Mouse (Mus musculus) left cerebral cortex, adult 8-10 months (tissue): ENCODE data around the gene Mpnd. TPM values are rescaled to one million over a fixed set of nuclear protein-coding genes. Genes with fewer than 3 reads are reported as not detected.

Experiments
- DNase-seq, 2 experiments: peaks; one replicate each; pipeline ENCODE4 v3.0.0; 2022; ENCODE audit warnings: low spot score in 2 of 2
- total RNA-seq, 4 experiments: library from RNA; stranded (reverse); gene quantifications; 2 replicates each; pipeline ENCODE4 v1.2.4; 2022

Gene Mpnd
- total RNA-seq, result 100 to 1,000 TPM; 107 to 123 (median 117) TPM

DNA sequence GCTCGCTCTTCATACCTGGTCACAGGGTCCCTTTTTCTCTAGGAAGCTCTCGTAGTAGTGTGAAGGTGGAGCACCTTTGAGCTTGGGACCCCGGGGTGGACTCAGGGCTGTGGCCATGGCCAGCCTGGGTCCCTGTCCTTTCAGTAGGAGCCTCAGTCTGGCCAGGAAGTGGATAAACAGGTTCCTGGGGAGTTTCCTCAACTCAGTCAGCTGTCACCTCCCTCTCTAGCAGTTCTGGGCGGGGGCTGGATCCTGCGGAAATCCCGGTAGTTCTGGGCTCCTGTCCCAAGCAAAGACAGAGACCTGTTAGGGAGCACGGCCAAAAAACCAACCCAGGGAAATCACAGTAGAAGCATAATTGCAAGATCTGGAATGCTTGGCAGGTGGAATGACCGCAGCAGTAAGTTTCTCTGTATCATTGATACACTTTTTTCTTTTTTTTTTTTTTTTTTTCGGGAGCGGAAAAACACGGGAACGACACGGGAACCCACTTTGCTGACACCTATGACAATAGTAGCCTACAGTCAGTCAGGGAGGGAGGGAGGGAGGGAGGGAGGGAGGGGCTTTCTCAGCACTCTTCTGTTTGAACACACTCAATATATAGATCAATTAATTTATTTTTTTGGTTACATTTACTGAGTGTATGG, at the start of gene Mpnd, which contains the start of gene Stap2:
TSS of gene Mpnd (plus strand) at position 297 of the 647 bp plus-strand sequence.
TSS of gene Stap2 (minus strand) at position 170 of the 647 bp plus-strand sequence.
- no peak for DNase-seq

DNA sequence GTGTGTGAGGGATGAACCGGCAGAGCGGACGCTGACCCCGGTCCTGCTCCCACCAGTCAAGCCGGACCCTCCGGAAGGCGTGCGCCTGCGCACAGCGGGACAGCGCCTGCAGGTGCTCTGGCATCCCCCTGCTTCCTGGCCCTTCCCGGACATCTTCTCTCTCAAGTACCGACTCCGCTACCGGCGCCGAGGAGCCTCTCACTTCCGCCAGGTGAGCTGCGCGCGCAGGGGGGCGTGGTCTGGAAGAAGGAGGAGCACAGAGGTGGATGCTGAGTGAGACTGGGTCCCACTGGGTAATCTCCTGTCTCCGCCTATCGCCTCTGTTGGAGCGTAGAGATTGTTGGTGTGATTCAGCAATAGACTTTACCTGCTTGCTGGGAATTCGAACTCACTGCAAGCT, 49.4 kb upstream of the Mpnd start:
- DNase-seq, result peak; percentile 58 to 82

DNA sequence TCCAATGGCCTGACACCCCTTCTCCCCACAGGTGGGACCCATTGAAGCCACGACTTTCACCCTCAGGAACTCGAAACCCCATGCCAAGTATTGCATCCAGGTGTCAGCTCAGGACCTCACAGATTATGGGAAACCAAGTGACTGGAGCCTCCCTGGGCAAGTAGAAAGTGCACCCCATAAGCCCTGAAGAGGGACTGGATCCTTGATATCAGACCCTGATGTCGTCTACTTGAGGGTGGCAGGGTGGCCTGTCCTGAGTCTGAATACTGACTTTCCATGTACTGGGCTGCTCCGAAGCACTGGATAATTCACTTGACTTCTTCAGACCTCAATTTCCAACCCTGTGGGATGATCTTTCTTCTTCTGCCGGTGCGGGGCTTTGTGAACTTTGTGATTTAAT, 48.9 kb upstream of the Mpnd start:
- no peak for DNase-seq

DNA sequence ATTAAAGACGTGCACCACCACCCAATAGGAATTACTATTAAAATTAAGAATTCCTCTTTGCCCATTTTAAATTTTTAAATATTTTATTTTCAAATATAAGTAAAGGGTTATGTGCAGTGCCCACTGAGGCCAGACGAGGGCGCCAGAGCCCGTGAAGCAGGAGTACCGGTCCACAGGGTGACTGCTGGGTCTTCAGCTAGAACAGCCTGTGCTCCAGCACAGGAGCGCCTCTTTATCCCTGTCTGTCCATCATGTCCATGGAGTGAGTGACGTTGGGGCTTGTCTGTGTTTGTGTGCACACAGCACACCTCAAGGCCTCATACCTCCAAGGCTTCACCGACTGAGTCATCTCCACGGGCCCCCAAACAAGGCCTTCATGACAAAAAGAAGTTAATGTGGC, 48.3 kb upstream of the Mpnd start:
- peak; percentile 51 to 76 for DNase-seq

DNA sequence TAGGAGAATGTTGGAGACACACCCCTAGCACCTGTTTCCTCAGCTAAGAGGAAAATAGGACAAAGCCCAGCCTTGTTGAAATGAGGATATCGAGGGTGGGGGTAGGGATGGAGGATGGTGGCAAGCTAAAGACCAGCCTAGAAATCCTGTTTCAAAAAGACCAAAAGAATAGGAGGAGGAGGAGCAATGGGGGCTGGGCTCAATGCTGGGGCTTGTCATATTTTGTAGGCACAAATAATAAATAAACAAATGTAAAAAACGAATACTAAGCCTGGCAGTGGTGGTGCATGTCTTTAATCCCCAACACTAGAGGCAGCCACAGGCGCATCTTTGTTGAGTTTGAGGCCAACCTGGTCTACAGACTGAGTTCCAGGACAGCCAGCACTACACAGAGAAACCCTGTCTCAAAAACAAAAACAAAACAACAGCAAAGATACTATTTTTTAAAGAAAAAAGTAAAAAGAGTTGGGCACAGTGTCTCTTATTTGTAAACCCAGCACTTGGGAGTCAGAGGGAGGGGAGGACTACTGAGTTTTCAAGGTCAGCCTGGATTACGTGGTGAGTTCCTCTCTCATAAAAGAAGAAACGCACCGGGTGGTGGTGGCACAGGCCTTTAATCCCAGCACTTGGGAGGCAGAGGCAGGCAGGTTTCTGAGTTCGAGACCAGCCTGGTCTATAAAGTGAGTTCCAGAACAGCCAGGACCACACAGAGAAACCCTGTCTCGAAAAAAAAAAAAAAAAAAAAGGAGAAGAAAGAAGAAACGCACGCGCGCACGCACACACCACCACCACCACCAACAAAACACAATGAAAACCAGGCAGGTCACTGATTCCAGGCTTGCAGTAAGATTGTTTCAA, 47.6 kb upstream of the Mpnd start:
- DNase-seq, result peak; percentile 2 to 20

DNA sequence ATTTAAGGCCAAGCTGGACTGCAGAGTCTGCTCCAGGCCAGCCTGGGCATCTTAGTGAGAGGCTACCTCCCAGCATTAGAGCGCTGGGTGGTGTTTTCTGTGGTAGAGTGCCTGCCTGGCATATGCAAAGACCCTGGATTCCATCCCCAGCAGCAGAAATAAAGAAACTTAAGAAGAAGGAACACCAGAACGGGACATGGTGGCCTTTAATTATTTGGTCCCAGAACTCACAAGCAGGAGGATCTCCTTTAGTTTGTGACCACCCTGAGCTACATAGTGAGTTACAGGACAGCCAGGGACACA, 47.0 kb upstream of the Mpnd start:
- no peak for DNase-seq

DNA sequence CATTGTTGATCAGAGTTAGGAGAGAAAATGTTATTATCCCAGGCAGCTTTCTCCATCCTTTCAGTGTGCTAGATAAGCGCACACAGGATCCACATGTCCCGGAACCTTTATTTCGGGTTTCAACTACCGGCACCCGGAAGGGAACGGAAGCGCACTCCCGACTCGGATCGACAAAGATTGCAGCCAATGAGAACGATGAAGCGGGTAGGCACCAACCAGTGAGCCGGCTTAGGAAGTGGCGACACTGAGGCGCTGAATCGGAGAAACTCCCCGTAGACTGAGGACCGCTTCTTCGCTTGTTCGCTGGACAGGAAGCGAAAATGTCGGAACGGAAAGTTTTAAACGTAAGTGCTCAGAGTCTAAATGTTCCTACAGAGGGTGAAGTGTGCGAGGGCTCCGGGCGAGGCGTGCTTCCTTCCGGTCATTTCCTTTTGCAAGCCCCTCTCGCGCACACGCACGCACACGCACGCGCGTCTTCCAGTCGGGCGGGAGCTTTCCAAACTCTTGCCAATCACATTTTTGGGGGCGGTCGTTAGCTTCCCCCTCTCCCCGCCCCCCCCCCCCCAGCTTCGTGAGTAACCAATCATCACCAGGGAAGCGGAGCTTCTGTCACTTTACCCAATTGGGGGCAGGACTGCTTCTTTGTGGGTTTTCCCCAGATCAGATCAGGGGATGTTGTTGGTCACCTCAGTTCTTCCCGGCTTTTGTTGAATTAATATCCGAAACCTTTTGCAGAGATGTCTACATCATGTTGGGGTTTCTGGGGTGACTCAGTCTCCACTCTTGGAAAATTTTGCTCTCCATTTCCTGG, 46.4 kb upstream of the Mpnd start, which contains the start of gene Yju2:
TSS of gene Yju2 (plus strand) at position 182 of the 811 bp plus-strand sequence.
- DNase-seq, result peak; percentile 93 to 96

DNA sequence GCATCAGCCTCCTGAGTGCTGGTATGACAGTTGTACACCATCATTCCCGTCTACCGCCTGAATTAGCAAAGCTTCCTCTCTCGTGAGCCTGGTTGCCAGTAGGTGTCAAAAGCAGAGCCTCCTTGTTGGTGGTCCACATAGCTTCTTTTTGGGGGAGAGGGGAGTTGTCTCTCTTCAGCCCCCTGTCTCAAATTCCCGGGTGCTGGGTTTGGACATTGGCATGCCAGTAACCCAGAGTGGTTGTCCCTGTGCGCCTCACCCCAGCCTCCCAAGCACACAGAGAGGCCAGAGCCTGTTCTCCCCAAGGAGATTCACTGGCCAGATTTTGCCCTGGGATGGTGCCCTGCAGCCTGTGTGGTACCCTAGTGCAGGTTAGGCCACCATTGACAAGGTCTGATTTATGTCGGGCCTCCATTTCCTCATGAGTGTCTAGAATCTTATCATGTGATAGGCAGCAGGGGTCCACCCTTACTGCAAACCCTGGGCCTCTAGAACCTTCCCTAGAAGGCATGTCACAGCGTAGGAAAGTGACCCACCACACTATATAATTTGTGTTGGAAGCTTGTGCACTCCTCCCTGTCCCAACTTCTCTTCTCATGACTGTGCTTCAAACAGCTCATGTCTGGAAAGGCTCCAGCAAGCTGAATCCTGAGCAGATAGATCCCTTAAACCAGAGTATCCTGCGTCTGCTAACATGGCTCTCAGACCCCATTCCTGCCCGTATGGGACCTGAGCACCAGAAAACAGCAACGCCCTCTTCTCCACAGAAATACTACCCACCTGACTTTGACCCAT, 45.4 kb upstream of the Mpnd start:
- DNase-seq, result no peak

DNA sequence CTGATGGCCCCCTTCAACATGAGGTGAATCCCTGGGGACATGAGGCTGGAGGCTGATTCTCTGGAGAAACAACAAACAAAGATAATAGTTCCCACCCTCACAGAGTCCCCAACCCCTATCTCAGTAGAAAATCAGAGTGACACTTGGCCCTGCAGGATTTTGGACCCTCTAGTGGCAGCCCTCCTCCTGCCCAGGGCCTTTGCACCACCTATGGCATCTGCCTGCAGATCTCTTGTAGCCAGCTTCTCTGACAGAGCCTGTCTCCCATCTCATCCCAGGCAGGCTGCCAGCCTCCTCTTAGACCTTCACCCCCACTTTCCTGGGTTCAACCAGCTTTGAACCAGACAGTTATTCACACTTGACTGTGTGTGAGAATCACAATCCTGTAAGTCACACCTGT, 44.7 kb upstream of the Mpnd start:
- peak in 1 of 2 experiments; percentile 11 for DNase-seq

DNA sequence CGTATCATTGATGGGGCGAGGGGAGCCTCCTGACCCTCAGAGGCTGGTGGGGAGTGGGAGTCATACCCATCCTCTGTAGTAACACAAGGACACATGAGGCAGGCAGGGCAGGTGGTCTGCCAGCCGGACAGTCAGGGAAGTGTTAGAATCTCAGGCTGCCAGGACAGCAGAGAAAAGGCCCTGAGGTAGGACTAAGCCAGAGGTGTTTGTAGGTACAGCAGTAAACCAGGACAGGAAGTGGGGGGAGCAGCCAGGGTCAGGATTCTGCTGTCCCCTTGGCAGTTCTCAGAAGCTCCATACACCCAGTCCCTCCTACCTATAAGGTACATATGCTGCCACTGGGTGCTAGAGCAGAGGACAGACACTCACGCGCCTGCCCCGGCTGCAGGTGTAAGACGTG, 43.9 kb upstream of the Mpnd start:
- DNase-seq, result peak in 1 of 2 experiments; percentile 10

DNA sequence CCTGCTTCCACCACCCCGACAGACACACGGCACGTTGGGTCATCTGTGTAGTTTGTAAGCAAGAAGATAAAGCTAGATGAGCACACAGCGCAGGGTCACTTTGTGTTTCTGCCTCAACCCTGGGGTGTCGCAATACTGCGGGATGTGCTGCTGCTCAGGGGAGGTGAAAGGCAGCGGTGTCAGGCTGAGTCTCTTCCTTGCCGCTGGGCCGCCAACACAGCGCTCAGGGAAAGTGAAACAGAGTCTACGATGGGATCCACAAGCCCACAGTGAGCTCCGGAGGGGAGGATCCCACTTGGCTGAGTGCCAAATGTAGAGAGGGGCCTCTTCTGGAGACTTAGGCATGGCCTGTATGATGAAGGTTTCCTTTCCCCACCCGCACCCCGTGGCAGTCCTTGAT, 42.3 kb upstream of the Mpnd start:
- peak in 1 of 2 experiments; percentile 6 for DNase-seq

DNA sequence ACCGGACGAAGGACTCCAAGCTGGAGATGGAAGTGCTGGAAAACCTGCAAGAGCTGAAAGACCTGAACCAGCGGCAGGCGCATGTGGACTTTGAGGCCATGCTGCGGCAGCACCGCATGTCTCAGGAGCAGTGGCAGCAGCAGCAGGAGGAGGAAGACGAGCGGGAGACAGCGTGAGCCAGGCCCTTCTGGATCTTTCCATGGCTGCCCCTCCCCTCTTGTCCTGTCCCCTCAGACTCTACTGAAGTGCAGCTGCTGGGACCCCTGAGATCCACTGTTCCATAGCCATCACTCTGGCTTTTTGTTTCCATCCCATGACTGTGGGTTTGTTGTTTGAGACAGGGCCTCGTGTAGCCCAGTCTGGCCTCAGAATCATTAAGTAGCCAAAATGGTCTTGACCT, 41.0 kb upstream of the Mpnd start:
- no peak for DNase-seq

DNA sequence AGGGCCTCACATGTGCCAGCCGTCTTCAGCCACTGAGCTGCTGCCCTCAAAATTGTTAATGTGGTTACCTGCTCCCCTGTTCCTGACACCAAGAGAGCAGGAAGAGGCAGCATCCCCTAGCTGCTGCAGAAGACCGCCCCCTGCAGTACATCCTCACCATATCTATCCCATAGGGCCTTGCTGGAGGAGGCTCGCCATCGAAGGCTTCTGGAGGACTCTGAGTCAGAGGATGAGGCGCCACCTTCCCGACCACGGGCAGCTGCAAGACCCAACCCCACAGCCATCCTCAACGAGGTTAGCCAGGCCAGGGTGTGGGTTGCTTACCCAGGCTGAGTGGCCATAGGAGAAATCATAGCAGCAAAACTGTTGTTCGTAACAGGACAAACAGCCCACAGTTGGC, 40.5 kb upstream of the Mpnd start:
- no peak for DNase-seq

DNA sequence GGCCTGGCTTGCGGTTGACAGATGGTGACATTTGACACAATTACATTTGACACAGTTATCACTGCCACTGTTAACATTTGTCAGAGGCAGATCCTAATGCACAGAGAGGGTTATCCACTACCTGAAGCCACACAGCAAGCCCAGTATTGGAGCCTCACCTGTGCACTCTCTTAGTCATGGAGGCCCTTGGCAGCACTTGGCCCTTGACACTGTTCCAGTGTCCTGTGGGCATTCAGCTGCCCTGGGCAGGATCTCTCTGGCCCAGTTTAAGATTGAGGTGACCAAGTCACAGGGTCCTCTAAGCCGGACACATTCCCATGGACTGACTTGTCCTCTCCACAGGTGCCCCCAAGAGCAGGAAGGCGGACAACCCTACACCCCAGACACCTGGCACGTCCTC, 38.3 kb upstream of the Mpnd start:
- DNase-seq, result no peak

DNA sequence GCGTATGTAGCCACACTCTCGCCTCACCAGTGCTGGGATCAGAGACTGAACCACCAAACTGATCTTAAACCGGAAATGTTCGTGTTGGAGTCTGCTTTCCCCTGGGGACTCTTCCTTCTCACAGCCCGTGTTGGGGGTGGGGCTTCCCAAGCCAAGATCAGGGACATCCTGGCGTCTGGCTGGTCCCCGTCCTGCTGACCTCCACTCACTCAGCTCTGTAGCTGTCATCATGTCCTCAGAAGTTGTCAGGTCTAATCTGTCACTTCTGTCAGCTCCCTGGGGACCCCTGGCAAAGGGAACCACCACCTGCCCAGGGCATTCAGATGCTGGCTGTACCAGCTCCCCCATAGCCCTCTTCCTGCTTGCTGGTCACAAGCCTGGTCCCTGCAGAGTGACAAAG, 37.3 kb upstream of the Mpnd start:
- no peak for DNase-seq

DNA sequence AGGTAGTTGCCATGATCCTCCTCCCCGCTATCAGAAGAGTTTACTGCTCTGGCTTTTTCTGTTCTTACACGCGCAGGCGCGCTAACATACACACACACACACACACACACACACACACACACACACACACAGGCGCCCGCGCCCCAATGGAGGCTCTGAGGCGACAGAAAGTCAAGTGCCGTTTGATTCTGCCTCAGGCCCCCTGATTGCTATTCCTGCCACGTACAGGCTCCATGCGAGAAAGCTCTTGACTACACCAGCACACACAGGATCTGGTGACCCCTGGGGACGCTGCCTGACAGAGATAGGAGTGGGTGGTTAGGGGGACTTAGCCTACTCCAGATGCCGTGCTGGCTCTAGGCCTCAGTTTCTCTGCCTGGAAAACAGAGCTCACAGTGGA, 36.0 kb upstream of the Mpnd start:
- DNase-seq, result peak in 1 of 2 experiments; percentile 30

DNA sequence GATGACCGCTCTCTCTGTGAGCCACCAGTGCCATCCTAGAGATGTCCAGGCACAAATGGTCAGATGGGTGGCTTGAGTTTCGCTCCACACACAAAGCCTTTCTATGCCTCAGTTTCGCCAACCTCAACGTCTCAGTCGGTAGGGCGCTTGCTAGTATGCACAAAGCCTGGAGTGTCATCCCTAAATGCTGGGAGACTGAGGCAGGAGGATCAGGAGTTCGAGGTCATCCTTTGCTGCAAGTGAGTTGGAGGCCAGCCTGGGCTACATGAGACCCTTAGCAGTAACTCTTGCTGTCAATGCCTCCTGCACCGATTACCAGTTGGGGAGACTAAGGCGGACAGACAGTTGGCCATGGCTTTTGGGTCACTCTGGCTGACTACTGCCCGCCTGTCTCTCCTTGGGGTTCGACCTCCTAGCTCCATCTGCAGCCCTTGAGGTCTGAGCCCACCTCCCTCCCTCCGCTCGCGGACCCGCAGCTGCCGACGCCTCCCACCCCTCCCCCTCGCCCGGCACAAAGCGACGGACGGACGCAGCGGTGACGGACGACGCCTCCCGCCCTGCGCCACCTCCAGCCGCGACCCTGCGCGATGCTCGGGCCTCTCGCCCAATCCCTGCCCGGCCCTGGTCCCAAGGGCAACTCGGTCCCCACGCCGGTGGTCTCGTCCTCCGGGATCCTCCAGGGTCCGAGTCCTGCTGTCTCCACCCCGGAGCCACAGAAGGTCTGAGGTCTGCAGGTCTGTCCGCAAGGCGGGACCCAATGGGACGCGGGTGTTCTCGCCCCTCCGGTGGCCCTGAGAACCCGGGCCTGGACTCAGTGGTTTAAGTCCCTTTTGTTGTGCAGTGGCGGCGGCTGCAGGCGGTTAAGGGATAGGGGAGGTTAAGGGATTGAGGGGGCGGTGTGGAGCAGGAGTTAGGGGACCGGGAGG, 35.3 kb upstream of the Mpnd start, which contains the start of gene Shd:
TSS of gene Shd (plus strand) at position 502 of the 926 bp plus-strand sequence.
- DNase-seq, result peak in 1 of 2 experiments; percentile 43

DNA sequence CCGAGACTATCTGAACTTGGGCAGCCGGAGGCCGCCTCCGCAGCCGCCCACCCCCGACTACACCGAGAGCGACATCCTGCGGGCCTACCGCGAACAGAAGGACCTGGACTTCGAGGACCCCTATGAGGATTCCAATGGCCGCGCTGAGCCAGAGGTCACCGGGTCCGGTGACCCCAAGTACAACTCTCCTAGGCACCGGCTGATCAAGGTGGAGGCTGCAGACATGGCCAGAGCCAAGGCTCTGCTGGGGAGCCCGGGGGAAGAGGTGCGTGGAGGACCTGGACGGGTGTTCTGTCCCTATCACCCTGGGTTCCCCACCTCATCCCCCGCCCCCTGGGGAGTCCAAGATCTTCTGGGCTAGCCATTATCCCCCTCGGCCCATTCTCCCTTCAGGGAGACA, 34.1 kb upstream of the Mpnd start:
- DNase-seq, result no peak

DNA sequence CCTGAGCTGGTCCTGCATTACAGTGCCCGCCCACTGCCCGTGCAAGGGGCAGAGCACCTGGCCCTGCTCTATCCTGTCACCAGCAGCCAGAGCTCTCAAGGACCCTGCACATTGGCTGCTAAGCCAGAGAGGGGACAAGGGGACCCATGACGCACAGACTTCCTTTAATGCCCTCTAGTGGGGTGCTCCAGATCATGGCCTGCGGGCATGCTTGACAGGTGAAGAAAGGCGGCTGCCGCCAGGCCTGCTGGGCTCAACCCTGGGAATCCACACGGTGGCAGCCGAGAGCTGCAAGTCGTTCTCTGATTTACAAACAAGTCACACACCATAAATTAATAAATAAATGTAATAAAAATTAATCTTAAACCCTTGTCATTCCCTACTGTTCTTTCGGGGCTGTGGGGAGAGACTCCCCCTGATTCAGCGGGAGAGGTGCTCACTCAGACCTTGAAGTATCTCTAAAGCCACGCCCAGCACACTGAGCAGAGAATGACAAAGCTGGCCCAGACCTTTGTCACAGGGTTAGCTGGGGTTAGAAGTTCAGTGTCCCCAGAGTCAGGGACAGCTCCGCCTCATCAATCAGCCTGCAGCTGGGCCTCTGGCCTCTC, 29.2 kb upstream of the Mpnd start:
- DNase-seq, result peak in 1 of 2 experiments; percentile 63
